Mouse (Mus musculus): ENCODE data around the gene Igsf3.

DNA sequence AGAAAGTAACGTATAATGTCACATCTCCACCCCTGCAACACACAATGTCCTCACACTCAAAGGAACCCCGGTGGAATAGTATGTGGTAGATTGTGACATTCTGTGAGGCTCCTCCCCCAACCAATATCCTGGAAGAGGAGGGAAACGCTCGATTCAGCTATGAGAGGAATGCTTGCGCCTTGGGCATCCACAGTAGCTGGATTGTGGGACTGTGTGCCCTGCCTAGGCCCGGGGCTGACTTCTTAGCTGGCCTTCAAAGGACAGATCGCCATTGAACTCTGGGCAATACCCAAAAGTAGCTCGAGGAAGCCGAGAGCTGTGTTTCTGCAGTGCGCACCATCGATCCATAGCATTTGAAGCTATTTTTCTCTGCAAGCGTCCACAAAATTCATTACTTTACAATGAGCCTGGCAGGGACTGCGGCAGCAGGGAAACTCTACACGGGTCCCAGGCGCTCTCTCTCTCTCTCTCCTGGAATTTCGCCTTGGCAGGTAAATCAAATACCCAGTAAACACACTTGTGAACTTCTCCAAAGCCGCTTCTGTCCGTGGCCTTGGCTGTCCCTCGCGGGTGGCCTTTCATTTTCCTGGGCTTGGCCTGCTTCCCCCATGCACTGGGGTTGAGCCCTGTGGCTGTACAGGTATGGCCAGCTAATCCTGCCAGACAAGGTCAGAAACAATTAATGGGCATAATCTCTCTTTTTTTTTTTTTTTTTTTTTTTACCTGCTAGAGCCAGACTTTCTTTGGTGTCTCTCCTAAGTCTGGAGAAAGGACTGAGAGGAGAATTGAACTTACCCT is 32.3 kb downstream of the Igsf3 start:
- TF ChIP-seq POLR2A (IDR thresholded peaks at IDR 0.05; ENCODE audit: low read depth, low read length) (no peak), CTCF (conservative IDR thresholded peaks at IDR 0.05; ENCODE audit: insufficient read depth, insufficient read length, low read depth, low read length) (no peak)
